Mouse (Mus musculus) erythroblast, embryonic 14.5 days (primary cell): ENCODE results near the gene Dbx2.

Experiments
- GATA1 ChIP-seq: IDR thresholded peaks from 2 replicates; pipeline ENCODE4 v1.6.1; 2012; ENCODE audit warnings: low read length, inconsistent platforms, mixed read lengths
- TAL1 ChIP-seq: IDR thresholded peaks from 3 replicates; pipeline ENCODE4 v1.6.1; 2012; ENCODE audit warnings: low read length, inconsistent platforms, mixed read lengths

- TF ChIP-seq GATA1 (no peak), TAL1 (no peak)
These were observed 12.2 kb downstream of the Dbx2 start for GRCm38 (mm10) chr15:95643505-95644029.
